Mouse (Mus musculus) cerebellum, adult 2 months (tissue): ENCODE results near the gene Lrrc10b.

Source experiments
- CTCF ChIP-seq: fragments of 200-500 bp; IDR thresholded peaks from 2 replicates; pipeline ENCODE4 v1.5.1; 2011; ENCODE audit warnings: low read depth, mild to moderate bottlenecking, control low read depth, low read length, moderate library complexity, borderline replicate concordance; ENCODE audit not compliant: insufficient read depth
- POLR2A ChIP-seq: fragments of 200-500 bp; IDR thresholded peaks from 2 replicates; pipeline ENCODE4 v1.6.1; 2011; ENCODE audit warnings: low read length, control low read depth, borderline replicate concordance; ENCODE audit not compliant: insufficient read depth

DNA sequence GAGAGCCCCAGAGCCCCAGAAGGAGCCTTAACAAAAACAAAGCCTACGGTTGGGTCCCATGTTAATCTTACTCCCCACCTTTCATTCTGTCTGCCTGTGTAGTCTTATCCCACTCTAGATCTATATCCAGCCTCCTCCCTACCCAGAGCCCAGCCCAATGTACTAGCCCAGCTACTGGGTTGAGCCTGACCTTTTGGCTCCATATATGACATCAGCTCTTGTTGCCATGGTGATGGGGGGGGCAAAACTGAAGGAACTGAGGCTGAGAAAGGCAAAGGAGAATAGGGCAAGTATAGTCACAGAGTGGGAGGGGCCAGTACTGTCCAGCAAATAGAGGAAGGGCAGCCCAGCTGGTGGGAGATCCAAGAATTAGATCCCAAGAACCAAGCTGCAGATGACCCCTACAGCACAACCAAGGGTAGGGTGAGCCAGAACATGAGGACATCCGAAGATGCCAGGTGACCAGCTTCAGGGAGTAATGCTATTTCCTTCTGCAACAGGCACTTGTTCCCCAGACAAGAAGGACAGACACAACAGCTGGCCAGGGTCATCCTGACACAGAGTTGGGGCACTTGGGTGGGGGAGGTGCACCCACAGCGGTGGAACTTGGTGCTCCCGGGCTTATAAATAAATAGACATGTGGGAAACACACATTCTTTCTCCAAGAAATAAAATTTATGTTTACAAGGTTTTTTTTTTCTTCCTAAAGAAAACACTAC, 2.4 kb downstream of the Lrrc10b start:
- TF ChIP-seq POLR2A (no peak), CTCF (no peak)
